Mouse (Mus musculus): ENCODE results near the gene Slco4a1. TPM values are rescaled to one million over a fixed set of nuclear protein-coding genes. Genes with fewer than 3 reads are reported as not detected.

The Slco4a1 gene
- total and polyA plus RNA-seq, 2 experiments from 2014 or later = 1.6 to 1.8 TPM

- DNase-seq (no peak), ATAC-seq (no peak)
- 76% methylated on average over 4 of the region's 4 CpGs for WGBS
- Histone ChIP-seq H3K9ac (no peak overlapping the region), H3K4me2 (ENCODE audit: low read depth) (no peak overlapping the region), H3K4me1 (ENCODE audit: insufficient read depth) (no peaks in the 10 kb centered on the region), H3K27me3 (ENCODE audit: insufficient read depth, low read length) (no peaks in the 10 kb centered on the region), H3K9me3 (ENCODE audit: low read length) (no peaks in the 10 kb centered on the region), H3K36me3 (ENCODE audit: insufficient read depth) (no peaks in the 10 kb centered on the region), H3K27ac (ENCODE audit: low read depth, low read length) (no peak overlapping the region), H3K4me3 (ENCODE audit: low read depth, low read length) (no peak overlapping the region)
- TF ChIP-seq CTCF (IDR thresholded peaks at IDR 0.05; ENCODE audit: low read depth) = no peak
These were observed 20.6 kb upstream of the Slco4a1 start for GRCm38 (mm10) chr2:180435341-180435926.

- Histone ChIP-seq H3K9ac (no peak overlapping the region), H3K4me1 (ENCODE audit: insufficient read depth) (no peaks in the 10 kb centered on the region), H3K27ac (ENCODE audit: low read depth, low read length) (no peak overlapping the region), H3K4me2 (ENCODE audit: low read depth) (no peak overlapping the region), H3K27me3 (ENCODE audit: insufficient read depth, low read length) (no peaks in the 10 kb centered on the region), H3K4me3 (ENCODE audit: low read depth, low read length) (no peak overlapping the region), H3K9me3 (ENCODE audit: low read length) (no peaks in the 10 kb centered on the region), H3K36me3 (ENCODE audit: insufficient read depth) (no peaks in the 10 kb centered on the region)
- DNase-seq = no peak
- no peak for TF ChIP-seq CTCF (IDR thresholded peaks at IDR 0.05; ENCODE audit: low read depth)
- 78% methylated on average over 5 of the region's 5 CpGs for WGBS
- no peak for ATAC-seq
These were observed 18.7 kb upstream of the Slco4a1 start for GRCm38 (mm10) chr2:180437149-180437864.

GRCm38 (mm10) chr2:180439791-180440190 lies 16.3 kb upstream of the Slco4a1 start:
- no peak for ATAC-seq
- no peak overlapping the region for H3K9ac ChIP-seq
- no peak overlapping the region for H3K4me3 ChIP-seq (ENCODE audit: low read depth, low read length)
- no peaks in the 10 kb centered on the region for H3K27me3 ChIP-seq (ENCODE audit: insufficient read depth, low read length)
- no peaks in the 10 kb centered on the region for H3K9me3 ChIP-seq (ENCODE audit: low read length)
- H3K36me3 ChIP-seq (ENCODE audit: insufficient read depth) = no peaks in the 10 kb centered on the region
- DNase-seq = no peak
- no peak for TF ChIP-seq CTCF (IDR thresholded peaks at IDR 0.05; ENCODE audit: low read depth)
- WGBS = 82% methylated on average over 3 of the region's 3 CpGs
- no peaks in the 10 kb centered on the region for H3K4me1 ChIP-seq (ENCODE audit: insufficient read depth)
- H3K27ac ChIP-seq (ENCODE audit: low read depth, low read length) = no peak overlapping the region
- H3K4me2 ChIP-seq (ENCODE audit: low read depth) = no peak overlapping the region

- TF ChIP-seq CTCF (IDR thresholded peaks at IDR 0.05; ENCODE audit: low read depth) = no peak
- Histone ChIP-seq H3K27me3 (ENCODE audit: insufficient read depth, low read length) (no peaks in the 10 kb centered on the region), H3K9me3 (ENCODE audit: low read length) (no peaks in the 10 kb centered on the region), H3K27ac (ENCODE audit: low read depth, low read length) (no peak overlapping the region), H3K36me3 (ENCODE audit: insufficient read depth) (no peaks in the 10 kb centered on the region), H3K4me1 (ENCODE audit: insufficient read depth) (no peaks in the 10 kb centered on the region), H3K4me2 (ENCODE audit: low read depth) (no peak overlapping the region), H3K4me3 (ENCODE audit: low read depth, low read length) (no peak overlapping the region), H3K9ac (no peak overlapping the region)
- ATAC-seq (no peak), DNase-seq (no peak)
- 21% methylated on average over 9 of the region's 9 CpGs for WGBS
These were observed 15.3 kb upstream of the Slco4a1 start for GRCm38 (mm10) chr2:180440596-180441332.

- Histone ChIP-seq H3K4me3 (ENCODE audit: low read depth, low read length) (no peak overlapping the region), H3K9me3 (ENCODE audit: low read length) (no peaks in the 10 kb centered on the region), H3K9ac (no peak overlapping the region), H3K36me3 (ENCODE audit: insufficient read depth) (no peaks in the 10 kb centered on the region), H3K4me2 (ENCODE audit: low read depth) (no peak overlapping the region), H3K4me1 (ENCODE audit: insufficient read depth) (no peaks in the 10 kb centered on the region), H3K27me3 (ENCODE audit: insufficient read depth, low read length) (no peaks in the 10 kb centered on the region), H3K27ac (ENCODE audit: low read depth, low read length) (no peak overlapping the region)
- TF ChIP-seq CTCF (IDR thresholded peaks at IDR 0.05; ENCODE audit: low read depth) = no peak
- ATAC-seq = no peak
- no peak for DNase-seq
- 86% methylated on average over 5 of the region's 5 CpGs for WGBS
These were observed 14.0 kb upstream of the Slco4a1 start for GRCm38 (mm10) chr2:180442061-180442460.

- no peak for TF ChIP-seq CTCF (IDR thresholded peaks at IDR 0.05; ENCODE audit: low read depth)
- WGBS = 65% methylated on average over 7 of the region's 7 CpGs
These were observed 12.2 kb upstream of the Slco4a1 start for GRCm38 (mm10) chr2:180443861-180444260.

More at GRCm38 (mm10) chr2:180443861-180444260, 12.2 kb upstream of the Slco4a1 start:
- no peaks in the 10 kb centered on the region for H3K4me1 ChIP-seq (ENCODE audit: insufficient read depth)
- no peak for ATAC-seq
- H3K9me3 ChIP-seq (ENCODE audit: low read length) = no peaks in the 10 kb centered on the region
- H3K27ac ChIP-seq (ENCODE audit: low read depth, low read length) = no peak overlapping the region
- H3K4me3 ChIP-seq (ENCODE audit: low read depth, low read length) = no peak overlapping the region
- no peaks in the 10 kb centered on the region for H3K27me3 ChIP-seq (ENCODE audit: insufficient read depth, low read length)
- H3K36me3 ChIP-seq (ENCODE audit: insufficient read depth) = no peaks in the 10 kb centered on the region
- DNase-seq = no peak
- no peak overlapping the region for H3K4me2 ChIP-seq (ENCODE audit: low read depth)
- no peak overlapping the region for H3K9ac ChIP-seq
